Mouse (Mus musculus) kidney, postnatal 0 days (tissue): ENCODE results near the gene Gmfg. TPM values are rescaled to one million over a fixed set of nuclear protein-coding genes. Genes with fewer than 3 reads are reported as not detected.

Experiments
- ATAC-seq: fragments of 200-750 bp; cut with Nextera tagmentation; replicated peaks from 2 replicates; pipeline ENCODE4 v1.8.0; 2017; ENCODE audit warnings: low read depth, moderate number of reproducible peaks, moderate TSS enrichment, moderate library complexity; ENCODE audit not compliant: low FRiP score
- DNase-seq: peaks from one replicate; pipeline ENCODE4 v3.0.0-alpha.2; 2016; ENCODE audit warnings: low spot score
- H3K27ac ChIP-seq: fragments of 300-500 bp; sonication (generic); 2 replicates; pipeline ENCODE4 v1.5.1; 2014; ENCODE audit warnings: mild to moderate bottlenecking
- H3K27me3 ChIP-seq: fragments of 300-500 bp; sonication (generic); 2 replicates; pipeline ENCODE4 v1.6.1; 2014; ENCODE audit warnings: low read length, mixed read lengths; ENCODE audit not compliant: insufficient read depth
- H3K36me3 ChIP-seq: fragments of 300-500 bp; sonication (generic); 2 replicates; pipeline ENCODE4 v1.6.1; 2014; ENCODE audit warnings: low read length, mixed read lengths; ENCODE audit not compliant: insufficient read depth
- H3K4me1 ChIP-seq: fragments of 300-500 bp; sonication (generic); replicated peaks from 2 replicates; pipeline ENCODE4 v1.6.1; 2014; ENCODE audit warnings: antibody characterized with exemption, low read length, mixed read lengths; ENCODE audit not compliant: insufficient read depth
- H3K4me2 ChIP-seq: fragments of 300-500 bp; sonication (generic); 2 replicates; pipeline ENCODE4 v1.6.1; 2014; ENCODE audit warnings: mild to moderate bottlenecking, low read length, moderate library complexity, mixed read lengths
- H3K4me3 ChIP-seq: fragments of 300-500 bp; sonication (generic); replicated peaks from 2 replicates; pipeline ENCODE4 v1.5.1; 2014; ENCODE audit warnings: low read depth, low read length
- H3K9ac ChIP-seq: fragments of 300-500 bp; sonication (generic); 2 replicates; pipeline ENCODE4 v1.6.1; 2014; ENCODE audit warnings: low read depth, low read length
- H3K9me3 ChIP-seq: fragments of 300-500 bp; sonication (generic); replicated peaks from 2 replicates; pipeline ENCODE4 v1.6.1; 2016; ENCODE audit warnings: low read length, inconsistent platforms, mixed read lengths
- CTCF ChIP-seq: IDR thresholded peaks from 2 replicates; pipeline ENCODE4 v1.5.1; 2016; ENCODE audit warnings: antibody characterized with exemption, low read depth, mild to moderate bottlenecking, moderate library complexity
- WGBS: fragments of 180-500 bp; shearing (Covaris S2); extraction: QIAGEN DNeasy Blood & Tissue Kit; methylation state at CpG from one replicate; pipeline ENCODE4 v1.1.7; 2014; 5-methylcytosine and 5-hydroxymethylcytosine counted together
- polyA plus RNA-seq: library from polyadenylated mRNA; unstranded; fragments of >200 nt; fragmentation: Nextera tagmentation; extraction: Ambion mirVana; gene quantifications from 2 replicates; pipeline ENCODE4 v1.2.1, GENCODE M21; 2015

The Gmfg gene
- polyA plus RNA-seq, 1 experiment from 2014 or later = 23.8 TPM

- Histone ChIP-seq H3K27ac (no peak overlapping the region), H3K36me3 (no peaks in the 10 kb centered on the region), H3K9ac (peak overlapping the region; percentile 74), H3K4me3 (peak overlapping the region; percentile 50), H3K27me3 (no peaks in the 10 kb centered on the region), H3K4me1 (no peaks in the 10 kb centered on the region; the same call in 1 of the 2 replicates), H3K4me2 (peak overlapping the region; percentile 92), H3K9me3 (no peaks in the 10 kb centered on the region)
- ATAC-seq (peak; percentile 77), DNase-seq (peak; percentile 83)
- no peak; the same call in 1 of the 2 replicates for TF ChIP-seq CTCF
- WGBS = 1% methylated on average over 63 of the region's 63 CpGs
Observed at GRCm38 (mm10) chr7:28467213-28467751, 30.0 kb downstream of the Gmfg start.

GRCm38 (mm10) chr7:28476191-28476590, 38.9 kb downstream of the Gmfg start:
- no peaks in the 10 kb centered on the region for H3K4me1 ChIP-seq
- no peaks in the 10 kb centered on the region for H3K27me3 ChIP-seq
- no peaks in the 10 kb centered on the region for H3K9me3 ChIP-seq
- TF ChIP-seq CTCF = peak; percentile 39; the same call in 1 of the 2 replicates
- WGBS = 88% methylated on average over 6 of the region's 6 CpGs
- H3K27ac ChIP-seq = no peak overlapping the region
- no peaks in the 10 kb centered on the region for H3K36me3 ChIP-seq
- H3K9ac ChIP-seq = no peak overlapping the region
- no peak for ATAC-seq
- H3K4me2 ChIP-seq = no peak overlapping the region
- no peak for DNase-seq
- no peak overlapping the region for H3K4me3 ChIP-seq

GRCm38 (mm10) chr7:28477363-28477762, 40.1 kb downstream of the Gmfg start:
- TF ChIP-seq CTCF = no peak
- Histone ChIP-seq H3K9me3 (no peaks in the 10 kb centered on the region), H3K27ac (no peak overlapping the region), H3K4me3 (no peak overlapping the region), H3K4me1 (no peaks in the 10 kb centered on the region), H3K4me2 (no peak overlapping the region), H3K36me3 (no peaks in the 10 kb centered on the region), H3K9ac (0 out of 2 replicates have a peak overlapping the region, but pooled peaks have one; percentile 5), H3K27me3 (no peaks in the 10 kb centered on the region)
- ATAC-seq (no peak), DNase-seq (no peak)
- 83% methylated on average over 5 of the region's 5 CpGs for WGBS

DNA sequence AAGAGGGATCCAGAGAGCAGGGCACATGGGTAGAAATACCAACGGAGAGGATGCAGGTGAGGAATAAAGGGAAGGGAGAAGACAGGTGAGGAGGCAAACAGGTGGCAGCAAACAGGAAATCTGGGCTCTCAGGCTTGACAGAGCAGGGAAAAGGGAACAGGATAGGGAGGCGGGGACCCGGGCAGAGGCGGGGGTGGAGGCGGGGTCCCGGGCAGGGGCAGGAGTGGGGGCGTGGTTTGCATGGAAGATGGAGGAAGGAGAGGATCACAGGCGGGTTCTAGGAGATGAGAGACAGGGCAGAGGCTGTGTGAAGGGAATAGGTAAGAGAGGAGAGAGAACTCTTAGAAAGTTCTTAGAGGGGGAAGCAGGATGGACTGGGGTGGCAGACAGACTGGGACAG, 41.6 kb downstream of the Gmfg start:
- Histone ChIP-seq H3K4me1 (no peaks in the 10 kb centered on the region), H3K9me3 (no peaks in the 10 kb centered on the region), H3K36me3 (no peaks in the 10 kb centered on the region), H3K4me2 (no peak overlapping the region), H3K9ac (no peak overlapping the region), H3K27me3 (no peaks in the 10 kb centered on the region), H3K27ac (no peak overlapping the region), H3K4me3 (no peak overlapping the region)
- under 1% methylated on average over 8 of the region's 8 CpGs for WGBS
- ATAC-seq = peak; percentile 49; the same call in 1 of the 2 replicates
- TF ChIP-seq CTCF = no peak
- peak; percentile 54 for DNase-seq

DNA sequence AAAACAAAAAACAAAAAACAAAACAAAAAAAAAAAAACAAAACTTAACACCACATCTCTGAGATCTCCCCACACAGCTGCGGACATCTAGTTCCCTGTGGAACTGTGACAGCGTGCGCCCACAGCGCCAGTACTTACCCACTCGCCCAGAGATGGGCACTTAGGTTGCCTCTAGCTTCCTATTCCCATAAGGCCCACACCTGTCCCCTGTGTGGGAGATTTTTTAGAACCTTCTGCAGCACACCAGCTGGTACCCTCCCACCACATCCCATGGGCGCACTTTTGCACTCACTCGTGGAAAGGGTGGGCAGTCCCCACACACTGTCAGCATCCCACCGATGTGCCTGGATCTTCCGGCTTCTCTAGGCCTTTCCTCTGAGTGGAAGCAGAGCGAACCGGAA, 45.6 kb downstream of the Gmfg start:
- Histone ChIP-seq H3K9me3 (no peaks in the 10 kb centered on the region), H3K36me3 (no peaks in the 10 kb centered on the region), H3K9ac (no peak overlapping the region), H3K4me2 (no peak overlapping the region), H3K27ac (no peak overlapping the region), H3K27me3 (no peaks in the 10 kb centered on the region), H3K4me1 (peaks cover 2% of the 10 kb centered on the region; the same call in 1 of the 2 replicates), H3K4me3 (no peak overlapping the region)
- TF ChIP-seq CTCF = no peak
- no peak for DNase-seq
- WGBS = 77% methylated on average over 11 of the region's 11 CpGs
- ATAC-seq = no peak

DNA sequence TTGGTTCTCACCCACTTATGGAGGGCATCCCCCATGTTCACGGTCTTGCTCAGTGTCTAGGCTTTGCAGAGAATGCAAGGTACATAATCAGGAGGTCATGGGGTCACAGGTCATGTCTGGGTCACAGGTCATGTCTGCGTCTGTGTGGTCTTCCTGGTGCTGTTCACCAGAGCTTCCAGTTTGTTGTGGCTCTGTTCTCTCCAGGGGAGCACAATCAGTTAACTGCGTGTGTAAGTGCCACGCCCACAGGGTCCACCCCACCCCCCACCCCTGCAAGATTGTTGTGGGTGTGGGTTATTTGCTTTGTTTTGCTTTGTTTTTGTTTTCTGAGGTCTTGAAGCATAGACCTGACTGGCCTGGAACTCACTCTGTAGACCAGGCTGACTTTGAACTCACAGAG, 46.9 kb downstream of the Gmfg start:
- WGBS = 27% methylated on average over 4 of the region's 4 CpGs

DNA sequence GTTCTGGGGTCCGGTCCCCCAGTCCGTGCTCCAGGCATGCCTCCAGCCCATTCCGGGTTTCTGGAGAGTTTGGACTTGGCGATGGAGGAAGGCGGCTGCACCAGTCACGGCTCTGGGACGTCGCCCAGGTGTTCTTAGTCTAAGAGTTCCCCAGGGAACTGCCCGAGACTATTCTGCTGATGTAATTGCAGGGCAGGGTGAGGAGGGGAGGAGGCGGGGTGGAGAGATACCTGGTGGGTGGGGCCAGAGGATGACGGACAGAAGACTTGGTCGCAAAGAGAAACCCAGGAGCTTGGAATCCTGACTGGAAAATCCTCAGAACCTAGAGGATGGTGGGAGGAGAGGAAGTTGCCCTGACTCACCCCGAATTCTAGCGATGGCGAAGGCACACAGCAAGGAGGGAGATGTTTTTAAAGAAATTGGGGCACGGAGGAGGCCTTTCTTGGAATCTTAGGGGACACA, 50.8 kb downstream of the Gmfg start:
- no peak for TF ChIP-seq CTCF
- DNase-seq = peak; percentile 46
- H3K9me3 ChIP-seq = no peaks in the 10 kb centered on the region
- no peak overlapping the region; the same call in 1 of the 2 replicates for H3K9ac ChIP-seq
- no peak overlapping the region for H3K27ac ChIP-seq
- no peaks in the 10 kb centered on the region for H3K36me3 ChIP-seq
- no peaks in the 10 kb centered on the region for H3K27me3 ChIP-seq
- H3K4me2 ChIP-seq = peak overlapping the region; percentile 48
- no peak for ATAC-seq
- H3K4me3 ChIP-seq = peak overlapping the region; percentile 10; the same call in 1 of the 2 replicates
- 4% methylated on average over 16 of the region's 16 CpGs for WGBS
- peaks cover 10% of the 10 kb centered on the region; the same call in 1 of the 2 replicates for H3K4me1 ChIP-seq

More for the DNA sequence above, 46.9 kb downstream of the Gmfg start:
- Histone ChIP-seq H3K27me3 (no peaks in the 10 kb centered on the region), H3K4me3 (no peak overlapping the region), H3K9me3 (no peaks in the 10 kb centered on the region), H3K27ac (no peak overlapping the region), H3K4me1 (peaks cover 10% of the 10 kb centered on the region; the same call in 1 of the 2 replicates), H3K4me2 (no peak overlapping the region), H3K36me3 (no peaks in the 10 kb centered on the region), H3K9ac (no peak overlapping the region)
- ATAC-seq (no peak), DNase-seq (no peak)
- TF ChIP-seq CTCF = no peak
